Comparison of ENCODE assay signal across 15 mouse cellular contexts in the genomic region with DNA sequence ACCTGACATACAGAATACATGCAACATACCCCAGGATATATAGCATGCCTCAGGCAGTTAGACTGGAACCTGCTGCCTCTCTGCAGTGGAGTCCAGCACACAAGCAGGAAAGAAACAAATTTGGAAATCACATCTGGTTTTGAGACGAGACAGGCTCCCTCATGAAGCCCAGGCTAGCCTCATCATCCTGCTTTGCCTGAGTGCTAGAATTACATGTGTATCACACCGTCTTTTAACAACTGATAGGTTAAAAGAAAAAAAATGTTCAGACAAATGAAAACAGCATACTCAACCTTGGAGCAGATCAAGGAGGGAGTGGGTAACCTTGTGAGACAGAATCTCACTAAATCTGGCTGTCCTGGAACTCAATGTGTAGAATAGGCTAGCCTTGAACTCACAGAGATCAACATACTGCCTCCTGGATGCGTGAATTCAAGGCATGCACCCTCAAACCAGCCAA. TPM values are rescaled to one million over a fixed set of nuclear protein-coding genes. Genes with fewer than 3 reads are reported as not detected.
DNase-seq lines count a peak whose midpoint lies in the region; ATAC-seq and TF ChIP-seq lines count a peak whose summit lies in the region.
"Had no signal": no experiment of that assay in that cellular context is flagged by ENCODE, and none has a peak within 500 bp of the region (broad histone marks: within the 10 kb centered on the region; RNA-seq: fewer than 3 reads in every experiment).

No protein-coding gene starts in this region.

- 85% methylated on average over 3 of the region's 3 CpGs for WGBS in heart, embryonic 13.5 days
- whole genome bisulfite sequencing in embryonic facial prominence, embryonic 10.5 days, result 85% methylated on average over 3 of the region's 3 CpGs
- 95% methylated on average over 3 of the region's 3 CpGs for WGBS in neural tube, embryonic 15.5 days

- H3K27me3 ChIP-seq in heart, embryonic 13.5 days (replicated peaks), result no peaks in the 10 kb centered on the region
- H3K27me3 ChIP-seq in embryonic facial prominence, embryonic 10.5 days (replicated peaks; ENCODE audit: low read depth, poor library complexity, severe bottlenecking), result no peaks in the 10 kb centered on the region
- H3K27me3 ChIP-seq in neural tube, embryonic 15.5 days (replicated peaks), result no peaks in the 10 kb centered on the region

- ATAC-seq in heart, embryonic 13.5 days (ENCODE audit: extremely low read depth, insufficient number of reproducible peaks, low FRiP score, low TSS enrichment), result no peak
- ATAC-seq in neural tube, embryonic 15.5 days (ENCODE audit: low FRiP score), result no peak
- ATAC-seq: intestine, postnatal 0 days had no signal

- intact Hi-C loops in left cerebral cortex, adult 2 months (cut with DNase I), result no loop called here

- no peaks in the 10 kb centered on the region for H3K9me3 ChIP-seq in heart, embryonic 13.5 days
- no peaks in the 10 kb centered on the region for H3K9me3 ChIP-seq in embryonic facial prominence, embryonic 10.5 days
- no peaks in the 10 kb centered on the region for H3K9me3 ChIP-seq in neural tube, embryonic 15.5 days (replicated peaks)

- no peak overlapping the region for H3K4me3 ChIP-seq in heart, embryonic 13.5 days
- H3K4me3 ChIP-seq in left cerebral cortex, adult 2 months, result no peak overlapping the region
- no peak overlapping the region for H3K4me3 ChIP-seq in embryonic facial prominence, embryonic 10.5 days
- no peak overlapping the region for H3K4me3 ChIP-seq in neural tube, embryonic 15.5 days (replicated peaks)
- H3K4me3 ChIP-seq: erythroblast, embryonic 14.5 days had no signal

- H3K27ac ChIP-seq in heart, embryonic 13.5 days (replicated peaks), result peak overlapping the region; percentile 91
- H3K27ac ChIP-seq in left cerebral cortex, adult 2 months, result peak overlapping the region; percentile 84
- peak overlapping the region; percentile 79 for H3K27ac ChIP-seq in embryonic facial prominence, embryonic 10.5 days (replicated peaks)
- 0 out of 2 replicates have a peak overlapping the region, but pooled peaks have one; percentile 75 for H3K27ac ChIP-seq in neural tube, embryonic 15.5 days (replicated peaks)

- peaks cover 39% of the 10 kb centered on the region for H3K4me1 ChIP-seq in heart, embryonic 13.5 days
- peaks cover 32% of the 10 kb centered on the region for H3K4me1 ChIP-seq in embryonic facial prominence, embryonic 10.5 days
- H3K4me1 ChIP-seq in neural tube, embryonic 15.5 days, result peaks cover 27% of the 10 kb centered on the region

- TF ChIP-seq CTCF in left cerebral cortex, adult 2 months (IDR thresholded peaks at IDR 0.05), result no peak

- DNase-seq in heart, postnatal 4 days, result no peak
- peak in 1 of 2 experiments; percentile 4 for DNase-seq in left cerebral cortex, adult 2 months (ENCODE audit: extremely low spot score in 1 of 2, low spot score in 2 of 2)
- no peak for DNase-seq in left cerebral cortex, adult 18-20 months (ENCODE audit: low spot score in 2 of 2)
- DNase-seq in embryonic facial prominence, embryonic 10.5 days (ENCODE audit: low spot score), result no peak
- DNase-seq in right cerebral cortex, postnatal 36 days (ENCODE audit: low spot score in 2 of 2), result no peak
- no peak for DNase-seq in MN1 (ENCODE audit: low spot score)
- DNase-seq: adrenal gland, postnatal 10 days; heart, postnatal 10 days; liver; lung, postnatal 10 days; thymus, postnatal 14 days had no signal

- peaks cover 34% of the 10 kb centered on the region for H3K36me3 ChIP-seq in heart, embryonic 13.5 days
- peaks cover 48% of the 10 kb centered on the region for H3K36me3 ChIP-seq in embryonic facial prominence, embryonic 10.5 days (replicated peaks)
- H3K36me3 ChIP-seq in neural tube, embryonic 15.5 days, result peaks cover 40% of the 10 kb centered on the region

- peak overlapping the region; percentile 70; the same call in 1 of the 2 replicates for H3K9ac ChIP-seq in heart, embryonic 13.5 days
- H3K9ac ChIP-seq in neural tube, embryonic 15.5 days (replicated peaks), result no peak overlapping the region

- H3K4me2 ChIP-seq in heart, embryonic 13.5 days, result no peak overlapping the region
- H3K4me2 ChIP-seq in neural tube, embryonic 15.5 days, result no peak overlapping the region

RNA-seq across cellular contexts. Expression of a gene that starts 8.1 kb away (rescaled TPM):
- 4,195 and 4,594 TPM in 2 replicates for polyA plus RNA-seq in heart, embryonic 13.5 days (2015; fragmentation: Nextera tagmentation; extraction: Ambion mirVana)
- 1,000 to 10,000 TPM; 1,521 to 1,568 TPM for total RNA-seq in heart, postnatal 4 days (2021)
- 1,000 to 10,000 TPM; 1,634 to 1,792 TPM for total RNA-seq in left cerebral cortex, adult 2 months (2021)
- 1,000 to 10,000 TPM; 1,850 TPM for total RNA-seq in left cerebral cortex, adult 18-20 months (2021)
- 6,156 and 6,219 TPM in 2 replicates for polyA plus RNA-seq in embryonic facial prominence, embryonic 10.5 days (2016; fragmentation: Nextera tagmentation; extraction: Ambion mirVana)
- polyA plus RNA-seq in neural tube, embryonic 15.5 days (2015; fragmentation: Nextera tagmentation; extraction: Ambion mirVana), result 4,598 and 4,773 TPM in 2 replicates

RNA-seq across cellular contexts. Expression of a gene that starts 18.3 kb away (rescaled TPM):
- 6.6 and 7.3 TPM in 2 replicates for polyA plus RNA-seq in heart, embryonic 13.5 days (2015; fragmentation: Nextera tagmentation; extraction: Ambion mirVana)
- total RNA-seq in heart, postnatal 4 days (2021), result 10 to 100 TPM; 46.8 to 49.1 TPM
- 100 to 1,000 TPM; 226 to 228 TPM for total RNA-seq in left cerebral cortex, adult 2 months (2021)
- 100 to 1,000 TPM; 217 to 224 TPM for total RNA-seq in left cerebral cortex, adult 18-20 months (2021)
- 13.1 and 13.6 TPM in 2 replicates for polyA plus RNA-seq in embryonic facial prominence, embryonic 10.5 days (2016; fragmentation: Nextera tagmentation; extraction: Ambion mirVana)
- 24.8 and 28.3 TPM in 2 replicates for polyA plus RNA-seq in neural tube, embryonic 15.5 days (2015; fragmentation: Nextera tagmentation; extraction: Ambion mirVana)

RNA-seq across cellular contexts. Expression of a gene that starts 37.1 kb away (rescaled TPM):
- polyA plus RNA-seq in heart, embryonic 13.5 days (2015; fragmentation: Nextera tagmentation; extraction: Ambion mirVana), result 309 and 340 TPM in 2 replicates
- total RNA-seq in heart, postnatal 4 days (2021), result 100 to 1,000 TPM; 125 to 126 TPM
- 10 to 100 TPM; 39.6 to 41.4 TPM for total RNA-seq in left cerebral cortex, adult 2 months (2021)
- 10 to 100 TPM; 41.4 to 42.5 TPM for total RNA-seq in left cerebral cortex, adult 18-20 months (2021)
- 746 and 786 TPM in 2 replicates for polyA plus RNA-seq in embryonic facial prominence, embryonic 10.5 days (2016; fragmentation: Nextera tagmentation; extraction: Ambion mirVana)
- polyA plus RNA-seq in neural tube, embryonic 15.5 days (2015; fragmentation: Nextera tagmentation; extraction: Ambion mirVana), result 183 and 240 TPM in 2 replicates

Comparison
In these comparisons a context has a peak if more than half of its experiments do, and no peak if none do; other contexts are left out.
1. RNA of a gene that starts 18.3 kb away (total RNA-seq): 226 to 228 TPM in left cerebral cortex, adult 2 months and 217 to 224 TPM in left cerebral cortex, adult 18-20 months; 46.8 to 49.1 TPM in heart, postnatal 4 days; every median in the first group is over 4 times any median in the second.
2. Peak in every context shown above with its lines, with median percentiles within 50 percentile points of each other: H3K27ac ChIP-seq.